Mouse (Mus musculus): Measurements from ENCODE around the gene Efcab14.

- TF ChIP-seq POLR2A (IDR thresholded peaks at IDR 0.05; ENCODE audit: extremely low read depth, insufficient read depth, low read length) (no peak), CTCF (IDR thresholded peaks at IDR 0.05; ENCODE audit: extremely low read depth, insufficient read depth, low read length) (no peak)
These were observed 40.1 kb downstream of the Efcab14 start for GRCm38 (mm10) chr4:115777627-115778026.

Measured in cortical plate, adult 2 months (tissue).